Mouse (Mus musculus): ENCODE measurements around the gene Aif1l.

DNA sequence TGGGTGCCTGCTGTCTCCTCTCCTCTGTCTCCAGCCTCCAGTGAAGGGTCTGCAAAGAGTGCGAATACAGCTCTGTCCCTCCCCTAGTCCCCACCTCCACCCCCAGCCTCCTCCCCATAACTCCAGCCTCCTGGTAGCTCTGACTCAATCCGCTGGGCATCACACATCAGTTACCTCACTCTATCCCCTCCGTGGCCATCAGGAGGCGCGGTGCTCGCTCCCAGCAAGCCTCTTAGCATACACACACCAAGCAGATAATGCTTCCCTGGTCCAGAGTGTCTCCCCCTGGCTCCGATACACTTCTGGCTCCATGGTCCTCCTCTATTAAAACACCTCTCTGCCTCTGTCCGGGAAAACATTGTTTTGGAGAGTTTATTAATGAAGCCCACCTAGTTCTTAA, 45.3 kb upstream of the Aif1l start:
- TF ChIP-seq CTCF (IDR thresholded peaks at IDR 0.05) (peak; percentile 51), EP300 (IDR thresholded peaks at IDR 0.05) (no peak)

All from lung, postnatal 0 days (tissue).